Mouse (Mus musculus): ENCODE results near the gene Aco2.
"Not testable (repeated sequence)": the region's sequence is repeated elsewhere in the genome, so short reads cannot be mapped to it uniquely, and the experiment has no call there.

The Aco2 gene

DNA sequence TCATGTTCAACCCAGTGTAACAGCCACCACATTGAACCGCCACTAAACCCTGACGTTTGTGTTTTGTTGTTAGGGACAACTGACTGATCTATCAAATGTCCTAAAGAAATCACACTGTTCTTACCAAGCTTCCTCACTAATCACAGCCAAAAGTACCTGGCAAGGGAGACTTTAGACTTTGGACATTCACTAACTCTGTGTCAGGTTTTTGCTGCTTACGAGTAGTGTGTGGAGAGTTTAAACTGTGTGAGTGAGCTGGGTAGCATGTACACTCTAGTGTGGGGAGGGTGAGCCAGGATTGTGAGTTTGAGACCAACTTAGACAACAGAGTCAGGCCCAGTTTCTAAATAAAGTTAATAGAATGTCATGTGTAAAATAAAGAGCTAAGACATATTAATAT lies 10.2 kb downstream of the Aco2 start:
- DNase-seq = no peak

DNA sequence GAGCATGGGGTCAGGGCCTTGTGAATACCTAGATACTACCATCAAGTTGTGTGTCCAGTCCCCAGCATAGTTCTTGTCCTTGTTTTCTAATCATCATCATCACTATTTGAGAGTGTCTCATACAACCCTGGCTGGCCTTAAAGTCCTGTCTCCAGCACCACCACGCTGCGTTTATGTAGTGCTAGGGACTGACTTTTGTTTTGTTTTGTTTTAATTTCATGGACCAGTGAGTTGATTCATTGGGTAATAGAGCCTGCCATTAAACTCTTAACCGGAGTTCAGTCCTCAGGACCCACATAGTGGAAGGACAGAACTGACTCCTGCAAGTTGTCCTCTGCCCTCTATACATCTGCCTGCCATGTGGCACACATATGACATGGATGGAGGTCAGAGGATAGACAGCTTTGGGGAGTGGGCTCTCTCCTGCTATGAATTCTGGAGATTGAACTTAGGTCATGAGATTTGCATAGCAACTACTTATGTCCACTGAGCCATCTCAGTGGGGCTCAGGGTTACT lies 13.4 kb downstream of the Aco2 start:
- no peak for DNase-seq

DNA sequence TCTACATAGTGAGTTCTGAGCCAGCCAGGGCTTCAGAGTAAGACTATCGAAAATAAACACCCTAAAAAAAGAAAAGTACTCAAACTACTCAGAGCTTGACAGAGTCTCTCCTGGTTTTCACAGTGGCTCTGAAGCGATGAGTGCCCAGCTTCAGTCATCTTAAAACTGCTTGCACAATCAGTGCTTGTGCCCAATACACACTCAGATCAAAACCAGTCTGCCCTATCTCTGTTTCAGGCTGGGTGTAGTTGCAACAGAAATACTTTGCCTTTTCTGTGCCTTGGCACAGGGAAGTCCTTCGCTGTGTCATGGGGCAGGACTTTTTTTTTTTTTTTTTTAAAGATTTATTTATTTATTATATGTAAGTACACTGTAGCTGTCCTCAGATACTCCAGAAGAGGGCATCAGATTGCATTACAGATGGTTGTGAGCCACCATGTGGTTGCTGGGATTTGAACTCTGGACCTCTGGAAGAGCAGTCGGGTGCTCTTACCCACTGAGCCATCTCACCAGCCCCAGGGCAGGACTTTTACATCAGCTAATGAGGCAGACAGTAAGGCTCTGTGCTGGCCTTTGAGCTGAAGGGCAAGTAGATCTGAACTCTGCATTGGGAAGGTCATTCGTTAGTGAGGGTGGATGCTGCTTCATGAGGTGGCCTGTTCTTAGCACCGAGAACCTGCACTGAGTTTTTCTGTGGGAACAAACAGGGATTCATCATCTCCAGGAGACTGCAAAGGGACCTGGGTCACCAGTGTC lies 14.9 kb downstream of the Aco2 start:
- DNase-seq = no peak

DNA sequence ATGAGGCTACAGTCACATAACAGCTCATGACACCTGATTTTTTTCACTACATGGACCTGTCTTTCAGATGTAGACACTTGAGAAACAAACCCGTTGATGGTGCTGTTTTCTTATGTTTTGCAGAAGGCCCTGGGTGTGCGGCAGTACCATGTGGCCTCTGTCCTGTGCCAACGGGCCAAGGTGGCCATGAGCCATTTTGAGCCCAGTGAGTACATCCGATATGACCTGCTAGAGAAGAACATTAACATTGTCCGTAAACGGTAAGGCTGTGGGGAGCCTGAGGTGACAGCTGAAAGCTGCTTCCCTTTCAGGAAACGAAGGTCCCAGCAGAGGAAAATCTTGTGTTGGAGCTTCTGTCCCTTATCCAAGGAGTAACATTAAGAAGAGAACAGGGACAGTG lies 17.1 kb downstream of the Aco2 start:
- DNase-seq = no peak

DNA sequence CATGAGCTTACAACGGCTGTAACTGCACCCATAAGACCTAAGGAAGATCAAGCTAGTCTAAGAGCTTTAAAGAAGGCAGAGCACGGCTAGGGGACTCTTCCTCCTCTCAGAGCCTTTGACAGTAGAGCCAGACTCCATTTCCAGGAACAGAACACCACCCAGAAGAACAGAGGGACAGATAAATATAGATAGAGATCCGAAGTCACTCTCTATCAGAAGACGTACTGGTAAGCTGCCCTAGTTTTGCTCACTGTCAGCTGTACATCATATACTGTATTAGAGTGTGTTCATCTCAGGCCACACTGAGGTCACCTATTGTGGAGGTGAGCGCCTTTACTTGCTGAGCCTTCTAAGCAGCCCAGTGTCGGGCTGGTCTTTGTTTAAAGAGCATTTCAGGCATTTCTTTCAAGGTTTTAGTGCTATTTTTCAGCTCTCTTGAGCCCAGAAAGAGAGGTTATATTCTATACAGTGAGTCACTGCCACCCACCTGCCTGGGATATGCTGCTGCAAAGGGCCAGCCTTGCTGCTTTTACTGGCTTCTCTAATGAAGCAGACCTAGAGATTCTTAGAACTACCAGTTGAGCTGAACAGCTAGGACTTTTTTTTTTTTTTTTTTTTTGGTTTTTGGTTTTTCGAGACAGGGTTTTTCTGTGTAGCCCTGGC lies 19.2 kb downstream of the Aco2 start:
- peak; percentile 80 for DNase-seq

DNA sequence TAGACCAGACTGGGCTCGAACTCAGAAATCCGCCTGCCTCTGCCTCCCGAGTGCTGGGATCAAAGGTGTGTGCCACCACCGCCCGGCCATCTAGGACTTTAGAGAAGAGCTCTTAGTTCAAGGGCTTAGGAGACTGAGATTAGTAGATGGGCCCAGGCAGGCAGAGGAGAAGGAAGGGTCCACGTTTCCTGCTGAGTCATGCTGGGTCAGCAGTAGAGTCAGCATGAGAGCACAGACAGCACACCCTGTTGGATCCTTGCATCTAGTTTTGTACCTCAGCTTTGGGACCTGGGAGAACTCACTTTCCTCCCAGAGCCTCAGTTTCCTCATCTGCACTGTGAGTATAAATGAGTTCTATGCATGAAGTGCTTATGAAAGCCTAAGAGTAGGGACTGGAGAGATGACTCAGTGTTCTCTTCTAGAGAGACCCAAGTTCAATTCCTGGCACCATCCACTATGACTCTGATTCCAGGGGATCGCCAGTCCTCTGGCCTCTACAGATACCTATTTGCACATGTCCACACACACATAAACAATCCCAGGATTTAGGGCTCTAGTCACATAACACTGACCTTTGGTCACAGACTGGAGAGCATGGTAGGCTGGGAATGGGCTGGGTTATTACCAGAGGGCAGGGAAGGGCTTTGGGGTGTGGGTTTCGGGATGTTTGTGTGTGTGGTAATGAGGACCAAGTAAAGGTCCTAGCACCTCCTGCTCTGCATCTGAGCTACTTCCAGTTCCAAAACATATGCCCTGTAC lies 19.9 kb downstream of the Aco2 start:
- DNase-seq = no peak

DNA sequence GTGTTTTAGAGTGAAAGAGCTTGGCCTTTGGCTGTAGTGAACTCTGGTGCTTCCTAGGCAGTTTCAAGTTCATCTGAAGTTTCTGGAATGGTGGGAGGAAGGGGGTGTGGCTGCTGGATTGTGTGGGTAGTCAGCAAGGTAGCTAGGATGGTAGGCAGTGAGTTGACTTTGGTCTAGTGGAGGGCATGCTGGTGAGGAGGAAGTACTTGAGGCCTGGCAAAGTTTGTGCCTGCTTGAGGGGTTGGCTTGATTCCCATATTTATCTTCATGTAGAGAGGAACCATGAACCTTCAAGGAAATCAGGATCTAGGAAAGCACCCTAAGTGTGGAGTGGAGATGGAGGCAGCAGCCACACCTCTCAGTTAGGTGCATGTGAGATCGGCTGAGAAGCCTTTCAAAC lies 21.9 kb downstream of the Aco2 start:
- DNase-seq = no peak

DNA sequence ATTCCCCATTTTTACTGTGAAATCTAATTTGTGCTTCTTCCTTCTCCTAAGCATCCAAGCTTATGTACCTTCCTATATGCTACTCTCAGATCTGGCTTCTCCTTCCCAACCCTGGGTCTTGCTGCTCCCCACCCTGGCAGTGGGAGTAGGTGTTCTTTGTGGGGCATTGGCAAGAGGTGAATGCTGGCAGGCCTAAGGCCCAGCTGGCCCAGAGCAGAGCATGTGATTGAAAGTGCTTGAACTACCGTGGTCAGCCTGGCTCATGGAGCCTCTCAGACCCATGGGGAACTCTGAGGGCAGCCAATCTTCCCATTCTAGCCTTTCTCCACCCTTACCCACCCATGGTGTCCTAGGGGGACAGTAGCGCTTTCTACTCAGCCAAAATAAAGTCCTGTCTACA lies 24.3 kb downstream of the Aco2 start:
- DNase-seq = no peak

DNA sequence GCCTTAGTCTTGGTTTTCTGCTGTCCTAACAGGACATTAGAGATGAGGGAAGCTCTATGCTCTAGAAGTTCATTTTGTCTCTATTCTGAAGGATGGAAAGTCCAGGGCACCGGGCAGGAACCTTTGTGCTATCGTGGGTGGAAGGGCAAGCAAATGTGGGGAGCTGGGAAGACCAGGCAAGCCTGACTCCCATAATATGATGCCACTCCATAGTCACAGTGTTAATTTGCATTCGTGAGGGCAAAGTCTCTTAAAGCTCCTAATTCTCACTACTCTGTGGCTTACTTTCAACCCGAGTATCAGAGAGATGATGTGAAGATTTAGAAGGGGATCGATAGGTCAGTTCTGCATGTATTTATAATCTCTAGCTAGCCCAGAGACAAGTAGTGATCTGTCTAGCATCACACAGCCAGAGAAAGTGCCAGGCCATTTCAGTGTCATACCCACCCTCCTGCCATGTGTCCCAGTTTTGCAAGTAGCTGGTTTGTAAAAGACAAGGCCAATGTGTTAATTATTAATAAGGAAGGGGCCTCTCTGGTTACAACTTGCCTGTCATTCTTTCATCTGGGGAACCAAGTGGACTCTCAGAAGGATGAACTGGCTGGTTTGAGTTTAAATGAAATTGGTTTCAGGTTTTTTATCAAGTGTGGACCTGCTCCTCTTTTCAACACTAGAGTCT lies 25.6 kb downstream of the Aco2 start:
- DNase-seq = no peak

DNA sequence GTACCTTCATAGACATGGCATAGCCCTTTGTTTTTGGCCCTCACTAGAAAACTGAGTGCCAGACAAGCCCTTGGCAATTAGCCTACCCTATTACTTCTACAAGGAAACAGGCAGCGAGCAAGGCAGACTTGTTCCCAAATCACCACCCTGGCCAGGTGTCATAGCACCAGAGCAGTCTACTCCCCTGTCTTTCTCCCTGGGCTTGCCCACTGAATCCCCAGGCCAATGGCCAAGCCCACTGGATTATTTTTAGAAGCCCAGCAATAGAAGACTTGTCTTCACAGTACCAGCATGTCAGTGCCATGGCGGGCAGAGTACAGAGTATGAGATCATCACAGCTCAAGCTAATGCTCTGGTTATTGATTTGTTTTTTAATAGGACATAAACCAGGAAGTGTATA lies 26.6 kb downstream of the Aco2 start:
- DNase-seq = no peak

DNA sequence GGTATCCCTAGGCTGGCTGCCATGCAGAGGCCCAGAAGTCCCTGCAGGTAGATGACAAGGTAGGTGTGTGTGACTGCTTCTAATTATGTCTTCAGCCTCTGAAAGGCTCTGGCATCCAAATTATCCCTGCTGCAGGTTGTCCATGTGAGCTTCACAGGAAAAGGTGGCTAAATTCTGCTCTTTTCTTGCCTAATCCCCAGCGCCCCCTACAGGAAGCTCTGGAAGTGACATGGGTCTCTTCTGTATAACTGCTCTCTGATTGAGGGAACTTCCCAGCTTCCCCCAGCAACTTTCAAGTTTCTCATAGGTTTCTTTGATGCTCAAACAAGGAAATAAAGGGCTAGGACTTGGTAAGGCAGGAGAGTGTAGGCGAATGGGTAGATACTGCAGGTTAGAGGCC lies 32.8 kb downstream of the Aco2 start:
- DNase-seq = peak; percentile 70

DNA sequence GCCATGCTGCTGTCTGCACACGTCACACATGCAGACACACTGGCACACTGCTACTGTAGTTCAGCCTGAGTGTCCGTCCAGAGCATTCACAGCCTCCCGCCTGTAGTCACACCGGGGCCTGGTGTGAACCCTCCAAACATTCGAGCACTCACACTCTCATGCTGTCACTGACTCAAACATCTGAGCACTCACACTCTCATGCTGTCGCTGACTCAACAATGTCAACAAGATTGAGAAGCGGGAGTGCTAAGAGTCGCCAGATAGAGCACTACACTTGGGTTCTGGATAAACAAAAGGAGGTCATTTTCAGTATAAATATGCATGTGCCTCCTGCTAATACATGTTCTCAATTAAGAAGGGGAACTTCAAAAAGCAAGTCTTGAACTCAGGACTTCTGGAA lies 35.8 kb downstream of the Aco2 start:
- no peak for DNase-seq

DNA sequence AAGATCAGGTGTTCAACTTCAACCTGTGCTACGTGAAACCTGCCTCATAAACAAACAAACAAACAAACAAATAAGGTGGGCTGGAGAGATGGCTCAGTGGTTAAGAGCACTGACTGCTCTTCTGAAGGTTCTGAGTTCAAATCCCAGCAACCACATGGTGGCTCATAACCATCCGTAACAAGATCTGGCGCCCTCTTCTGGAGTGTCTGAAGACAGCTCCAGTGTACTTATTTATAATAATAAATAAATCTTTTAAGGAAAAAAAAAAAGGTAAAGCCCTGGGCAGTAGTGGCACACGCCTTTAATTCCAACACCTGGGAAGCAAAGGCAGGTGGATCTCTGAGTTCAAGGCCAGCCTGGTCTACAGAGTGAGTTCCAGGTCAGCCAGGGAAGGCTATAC lies 36.7 kb downstream of the Aco2 start:
- DNase-seq = not testable (repeated sequence)

DNA sequence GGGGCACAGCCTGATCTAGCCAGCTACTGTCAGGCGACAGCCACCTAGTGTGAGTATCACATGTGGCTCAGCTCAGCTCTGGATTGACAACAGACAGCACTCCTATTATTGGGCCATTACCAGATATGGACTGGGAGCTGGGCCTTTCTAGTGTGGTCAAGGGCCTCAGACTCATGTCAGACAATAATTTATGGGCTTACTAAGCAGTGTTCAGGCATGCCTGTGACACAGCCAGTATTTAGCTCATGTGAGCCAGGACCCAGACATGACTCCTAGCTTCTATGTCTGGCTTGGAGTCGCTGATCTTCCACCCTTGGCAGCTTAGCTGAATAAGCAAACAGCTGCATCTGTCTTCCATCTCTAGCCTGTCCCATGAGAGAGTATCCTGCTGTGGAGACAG lies 40.4 kb downstream of the Aco2 start:
- no peak for DNase-seq

DNA sequence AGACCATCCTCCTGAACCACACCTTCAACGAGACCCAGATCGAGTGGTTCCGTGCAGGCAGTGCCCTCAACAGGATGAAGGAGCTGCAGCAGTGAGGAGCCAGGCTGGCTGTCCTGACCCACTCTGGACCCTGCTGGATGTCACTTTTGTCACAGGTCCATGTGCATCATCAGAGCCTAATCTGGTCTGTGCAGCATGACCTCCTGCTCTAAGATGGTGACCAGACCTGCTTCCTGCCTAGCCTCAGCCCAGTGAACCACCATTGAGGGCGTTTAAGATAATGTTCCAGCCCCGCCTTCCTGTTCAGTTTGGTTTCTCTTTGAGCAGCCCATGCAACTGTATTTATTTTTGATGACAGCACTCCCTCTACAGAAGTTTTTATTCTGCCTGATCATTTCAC lies 42.6 kb downstream of the Aco2 start:
- no peak for DNase-seq

DNA sequence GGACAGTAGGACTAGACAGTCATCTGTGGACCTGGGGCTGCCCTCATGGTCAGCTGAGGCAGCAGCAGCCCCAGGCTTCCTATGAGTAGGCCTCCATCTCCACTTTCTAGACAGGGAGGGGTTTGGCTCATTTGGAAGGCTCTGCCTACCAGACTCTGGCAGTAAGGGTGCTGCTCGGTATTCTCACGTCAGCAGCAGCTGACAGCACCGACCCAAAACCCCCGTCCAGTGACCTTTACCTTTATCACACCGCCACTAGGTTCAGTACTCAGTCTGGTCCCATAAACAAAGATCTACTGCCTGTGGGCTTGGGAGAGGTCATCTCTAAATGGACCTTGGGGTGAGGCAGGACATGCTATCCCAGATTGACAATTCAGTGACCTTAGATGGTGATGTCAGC lies 43.6 kb downstream of the Aco2 start:
- no peak for DNase-seq

DNA sequence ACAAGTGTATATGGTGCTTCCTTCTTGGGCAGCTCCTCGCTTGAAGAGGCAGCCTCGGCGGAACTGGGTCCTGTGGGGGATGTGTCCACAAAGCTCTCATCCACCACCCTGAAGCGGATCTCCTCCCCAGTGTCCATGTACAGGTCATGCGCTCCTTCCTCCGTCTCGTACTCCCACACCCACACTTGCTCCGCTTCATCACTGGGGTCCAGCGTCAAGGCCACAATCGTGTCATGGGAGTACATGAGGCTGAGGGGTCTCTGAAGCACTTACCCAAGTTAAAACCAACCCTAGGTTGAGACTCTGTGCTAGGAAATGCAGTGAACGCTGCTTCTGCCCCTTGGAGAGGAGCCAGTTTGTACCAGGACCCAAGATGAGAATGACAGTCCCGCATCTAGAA lies 45.1 kb downstream of the Aco2 start:
- DNase-seq = no peak

DNA sequence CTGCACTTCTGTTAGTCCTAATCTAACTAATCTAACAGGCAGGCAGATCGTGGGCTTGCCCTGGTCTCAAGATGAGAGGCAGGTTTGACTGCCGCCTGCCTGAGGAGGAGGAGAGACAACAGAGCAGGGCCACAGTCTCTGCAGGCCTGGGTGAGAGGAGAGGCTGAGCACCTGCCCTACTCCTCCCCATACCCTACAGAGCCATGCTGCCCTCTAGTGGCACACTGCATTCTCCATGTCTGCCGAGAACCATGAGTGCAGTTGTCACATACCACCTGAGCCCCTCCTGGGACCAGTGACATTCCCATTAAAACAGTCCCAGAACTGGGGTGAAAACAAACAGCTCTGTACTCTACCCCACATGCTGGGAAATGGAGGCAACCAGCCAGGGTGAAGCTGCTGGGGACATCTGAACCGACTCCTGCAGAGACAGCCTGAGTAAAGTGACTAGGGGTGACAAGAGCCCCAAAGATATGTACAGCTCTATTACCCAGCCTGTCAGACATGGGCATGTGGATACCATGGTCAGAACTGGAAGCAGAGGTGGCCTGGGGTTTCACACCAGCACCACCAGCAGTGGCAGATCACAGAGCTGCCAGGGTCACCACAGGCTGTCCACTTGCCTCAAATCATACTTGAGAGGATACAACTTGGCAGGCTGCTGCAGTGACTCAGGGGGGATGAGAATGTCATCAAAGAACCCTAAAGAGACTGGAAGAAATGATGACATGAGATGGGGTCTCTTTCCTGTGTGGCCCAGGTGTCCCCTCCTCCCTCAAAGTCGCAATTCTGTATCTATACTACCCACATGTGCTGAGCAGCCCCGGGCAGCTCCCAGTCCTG lies 45.7 kb downstream of the Aco2 start:
- peak; percentile 77 for DNase-seq

DNA sequence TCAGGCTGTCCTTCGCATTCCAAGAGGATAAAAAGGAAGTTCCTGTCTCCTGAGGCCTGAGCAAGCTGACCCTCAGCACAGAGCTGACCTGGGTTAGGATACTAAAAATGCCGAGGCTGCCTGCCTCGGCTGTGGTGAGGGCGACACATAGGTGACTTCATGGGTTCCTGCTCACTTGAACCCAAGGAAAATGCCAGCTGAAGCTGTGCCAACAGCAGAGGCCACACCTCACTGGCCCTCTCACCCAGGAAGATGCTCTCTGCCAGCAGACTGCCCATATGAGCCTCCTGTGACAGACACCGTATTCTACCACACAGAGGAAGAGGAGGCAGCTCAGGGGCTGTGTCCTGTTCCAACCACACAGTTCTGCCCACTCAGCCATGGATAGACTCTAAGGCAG lies 47.0 kb downstream of the Aco2 start:
- DNase-seq = no peak

DNA sequence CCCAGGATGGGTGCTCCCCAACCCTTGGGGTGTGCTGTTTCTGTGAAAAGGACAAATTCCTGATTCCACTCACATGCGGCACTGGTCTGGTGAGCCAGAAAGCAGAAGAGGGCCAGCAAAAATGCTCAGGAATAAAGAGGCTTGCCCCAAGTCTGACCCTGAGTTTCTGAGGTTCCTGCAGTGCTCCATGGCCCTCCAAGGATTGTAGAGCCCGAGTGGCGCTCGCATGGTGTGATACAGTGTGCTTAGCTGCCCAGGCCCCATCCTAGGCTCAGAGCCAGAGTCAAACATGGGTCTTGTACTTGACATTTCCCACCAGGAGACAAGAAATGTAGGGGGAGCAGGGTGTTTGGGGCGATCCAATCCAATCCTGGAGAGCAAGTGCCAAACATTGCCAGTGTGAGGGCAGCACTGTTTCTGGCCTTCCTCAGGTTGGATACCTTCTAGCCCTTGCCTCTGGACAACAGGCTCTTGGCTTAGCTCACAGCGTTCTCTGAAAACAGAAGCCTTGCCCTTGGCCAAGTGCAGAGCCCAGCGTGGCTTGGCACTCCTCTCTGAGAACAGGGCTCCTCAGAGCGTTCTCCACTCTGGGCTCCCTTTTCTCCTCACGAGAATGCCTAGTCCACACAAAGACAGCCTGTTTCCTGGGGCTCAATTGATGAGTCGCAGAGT lies 48.6 kb downstream of the Aco2 start:
- DNase-seq = no peak

DNA sequence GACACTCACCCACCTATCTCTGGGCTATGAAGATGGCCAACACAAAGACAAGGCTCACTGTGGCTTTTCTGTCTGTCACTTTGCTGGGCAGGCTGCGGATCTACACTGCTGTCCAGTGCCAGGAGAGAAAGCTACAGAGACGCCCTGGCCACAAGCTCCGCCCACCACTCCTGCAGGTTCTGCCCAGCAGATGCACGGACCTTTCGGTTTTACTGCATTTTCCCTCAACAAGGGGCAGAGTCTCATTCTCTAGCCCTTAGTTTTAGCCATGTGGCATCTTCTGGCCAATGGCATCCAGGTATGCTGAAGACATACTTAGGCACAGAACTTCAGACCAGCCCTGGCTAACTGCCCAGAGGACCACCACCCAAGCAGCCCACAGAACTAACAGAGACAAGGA lies 49.1 kb downstream of the Aco2 start:
- no peak for DNase-seq

DNA sequence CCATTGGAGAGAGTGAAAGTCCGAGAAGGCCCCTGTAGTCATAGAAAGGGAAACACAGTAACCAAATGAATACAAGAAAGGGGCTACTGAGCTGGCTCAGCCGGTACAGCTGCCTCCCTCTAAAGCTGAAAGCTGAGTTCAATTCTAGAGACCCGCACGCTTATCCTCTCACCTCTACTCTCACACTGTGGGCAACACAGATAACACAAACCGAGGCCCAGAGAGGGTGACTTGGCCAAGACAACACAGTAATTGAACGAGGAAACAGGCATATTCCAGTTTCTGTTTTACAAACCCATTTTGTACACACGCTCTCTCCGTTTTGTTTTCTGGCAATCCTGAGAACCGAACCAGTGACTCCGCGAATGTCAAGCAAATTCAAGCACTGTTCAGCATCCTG lies 52.8 kb downstream of the Aco2 start:
- no peak for DNase-seq
